Mouse (Mus musculus) left cerebral cortex, postnatal 14 days (tissue): Measurements from ENCODE around the gene Cdk18. TPM values are rescaled to one million over a fixed set of nuclear protein-coding genes. Genes with fewer than 3 reads are reported as not detected.

ENCODE experiments used
- DNase-seq, 2 experiments: peaks; one replicate each; pipeline ENCODE4 v3.0.0; 2021 to 2022; ENCODE audit warnings: low spot score in 2 of 2, mixed read lengths in 1 of 2
- intact Hi-C: fragments of 180-260 bp; cut with DNase I; formaldehyde crosslinking; loops from one replicate; pipeline ENCODE4 v1.15.1; 2025
- total RNA-seq, 2 experiments: library from RNA; stranded (reverse); gene quantifications; 2 replicates each; pipeline ENCODE4 v1.2.3; 2021

Cdk18 gene
- total RNA-seq, 2 experiments from 2014 or later = 17.0 to 28.3 TPM

GRCm38 (mm10) chr1:132125249-132125648 is 14.2 kb downstream of the Cdk18 start:
- DNase-seq = no peak
- intact Hi-C loops = no loop called here

GRCm38 (mm10) chr1:132123420-132124014 is 16.0 kb downstream of the Cdk18 start:
- peak in 1 of 2 experiments; percentile 29 for DNase-seq

GRCm38 (mm10) chr1:132121895-132122294 is 17.6 kb downstream of the Cdk18 start:
- DNase-seq = no peak
- intact Hi-C loops = loop anchor here (1.0 kb wide), 2 partner anchors 33 to 115 kb away; no protein-coding TSS in a partner anchor

More at GRCm38 (mm10) chr1:132123420-132124014, 16.0 kb downstream of the Cdk18 start:
- intact Hi-C loops = no loop called here

GRCm38 (mm10) chr1:132121236-132121635 is 18.2 kb downstream of the Cdk18 start:
- intact Hi-C loops = loop anchor here (1.0 kb wide), 2 partner anchors 34 to 116 kb away; no protein-coding TSS in a partner anchor
- DNase-seq = peak; percentile 93

GRCm38 (mm10) chr1:132116606-132117005 is 22.9 kb downstream of the Cdk18 start:
- peak; percentile 73 to 80 for DNase-seq

GRCm38 (mm10) chr1:132113098-132113497 is 26.4 kb downstream of the Cdk18 start:
- DNase-seq = no peak
- intact Hi-C loops = no loop called here

More at GRCm38 (mm10) chr1:132116606-132117005, 22.9 kb downstream of the Cdk18 start:
- intact Hi-C loops = loop anchor here (2.0 kb wide), 2 partner anchors 122 to 130 kb away; no protein-coding TSS in a partner anchor

GRCm38 (mm10) chr1:132112426-132112825 is 27.1 kb downstream of the Cdk18 start:
- intact Hi-C loops = no loop called here
- no peak for DNase-seq

GRCm38 (mm10) chr1:132111411-132111810 is 28.1 kb downstream of the Cdk18 start:
- intact Hi-C loops = no loop called here
- DNase-seq = no peak

- DNase-seq = no peak
- intact Hi-C loops = no loop called here
Measured at GRCm38 (mm10) chr1:132109368-132109767, 30.1 kb downstream of the Cdk18 start.

- DNase-seq = no peak
- intact Hi-C loops = no loop called here
Measured at GRCm38 (mm10) chr1:132104353-132104752, 35.1 kb downstream of the Cdk18 start.

- intact Hi-C loops = no loop called here
- no peak for DNase-seq
Measured at GRCm38 (mm10) chr1:132101953-132102697, 37.4 kb downstream of the Cdk18 start.

- DNase-seq = no peak
- intact Hi-C loops = no loop called here
Measured at GRCm38 (mm10) chr1:132099775-132100174, 39.7 kb downstream of the Cdk18 start.

GRCm38 (mm10) chr1:132099016-132099415 is 40.5 kb downstream of the Cdk18 start:
- intact Hi-C loops = no loop called here
- peak in 1 of 2 experiments; percentile 50 for DNase-seq

GRCm38 (mm10) chr1:132098076-132098475 is 41.4 kb downstream of the Cdk18 start:
- no peak for DNase-seq
- intact Hi-C loops = no loop called here

GRCm38 (mm10) chr1:132095356-132096004 is 44.0 kb downstream of the Cdk18 start:
- no peak for DNase-seq
- intact Hi-C loops = no loop called here

- DNase-seq = no peak
- intact Hi-C loops = no loop called here
Measured at GRCm38 (mm10) chr1:132093269-132093668, 46.2 kb downstream of the Cdk18 start.

GRCm38 (mm10) chr1:132090266-132090665 is 49.2 kb downstream of the Cdk18 start:
- no peak for DNase-seq
- intact Hi-C loops = no loop called here

GRCm38 (mm10) chr1:132089767-132090166 is 49.7 kb downstream of the Cdk18 start:
- intact Hi-C loops = no loop called here
- DNase-seq = no peak

GRCm38 (mm10) chr1:132088181-132088671 is 51.3 kb downstream of the Cdk18 start:
- DNase-seq = peak; percentile 47 to 69
- intact Hi-C loops = no loop called here
